Mouse (Mus musculus) heart, adult 2 months (tissue): ENCODE results near the gene 5830473C10Rik.

Experiments used
- CTCF ChIP-seq: fragments of 200-600 bp; IDR thresholded peaks from 2 replicates; pipeline ENCODE4 v1.8.1; 2022; ENCODE audit warnings: antibody characterized with exemption, mild to moderate bottlenecking, moderate library complexity
- EP300 ChIP-seq: fragments of 200-500 bp; IDR thresholded peaks from 2 replicates; pipeline ENCODE4 v1.6.1; 2011; ENCODE audit warnings: low read depth, low read length, control low read depth; ENCODE audit not compliant: insufficient read depth
- POLR2A ChIP-seq: fragments of 200-500 bp; IDR thresholded peaks from 2 replicates; pipeline ENCODE4 v1.6.1; 2011; ENCODE audit warnings: mild to moderate bottlenecking, low read depth, low read length, control low read depth; ENCODE audit not compliant: insufficient read depth

- TF ChIP-seq EP300 (no peak), CTCF (no peak), POLR2A (no peak)
These were observed 45.3 kb upstream of the 5830473C10Rik start for GRCm38 (mm10) chr5:90515561-90515960.
